Mouse (Mus musculus): ENCODE measurements at regions not wholly inside any gene's neighbourhood (a gene's known extent, or its start where the extent isn't known, plus 50 kb on each side); places are given as distances from the start of the nearest gene placed in this dataset.

DNA sequence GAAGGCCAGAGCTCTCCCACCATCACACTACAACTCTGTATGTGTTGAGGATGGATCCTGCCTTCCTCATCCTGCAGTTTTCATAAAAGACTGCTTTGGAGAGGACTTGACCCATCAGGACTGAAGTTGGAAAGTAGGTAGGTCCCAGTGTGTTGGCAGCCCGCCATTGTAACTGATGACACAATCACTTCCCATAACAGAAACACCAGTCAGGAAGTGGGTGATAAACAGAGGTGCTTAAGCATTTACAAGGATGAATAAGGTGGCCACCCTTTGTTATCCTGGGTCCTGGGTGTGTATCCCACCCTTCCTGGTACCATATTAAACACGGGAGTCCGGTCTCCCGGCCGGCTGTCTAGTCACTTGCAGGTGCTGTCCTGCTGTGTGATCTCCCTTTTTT lies 118.3 kb downstream of the Snx10 start:
- ATAC-seq (ENCODE audit: low FRiP score) = no peak
- Histone ChIP-seq H3K36me3 (no peaks in the 10 kb centered on the region), H3K9me3 (replicated peaks) (no peaks in the 10 kb centered on the region), H3K4me3 (replicated peaks) (no peak overlapping the region), H3K9ac (replicated peaks) (no peak overlapping the region), H3K27me3 (replicated peaks) (no peaks in the 10 kb centered on the region), H3K27ac (replicated peaks) (no peak overlapping the region), H3K4me1 (no peaks in the 10 kb centered on the region), H3K4me2 (no peak overlapping the region)
- WGBS = 87% methylated on average over 5 of the region's 5 CpGs

DNA sequence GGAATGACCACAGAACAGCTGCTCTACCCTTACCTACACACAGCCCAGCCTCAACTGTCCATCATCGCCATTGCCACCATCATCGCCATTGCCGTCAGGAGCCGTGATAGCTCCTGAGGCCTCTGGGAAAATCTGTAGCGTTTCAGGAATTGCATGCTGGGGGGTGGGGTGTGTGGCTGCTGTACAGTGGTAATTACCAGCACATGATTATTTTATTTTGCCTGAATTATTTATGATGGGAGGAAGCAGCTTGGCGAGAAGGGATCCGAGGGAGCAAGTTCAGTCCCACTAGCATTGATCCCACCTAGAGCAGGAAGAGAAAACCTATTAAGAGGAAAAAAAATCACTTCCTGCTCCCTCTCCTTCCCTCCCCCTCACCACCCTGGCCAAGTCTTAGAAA lies 125.1 kb downstream of the Snx10 start:
- ATAC-seq (ENCODE audit: low FRiP score) = no peak
- Histone ChIP-seq H3K4me3 (replicated peaks) (no peak overlapping the region), H3K9ac (replicated peaks) (no peak overlapping the region), H3K27me3 (replicated peaks) (no peaks in the 10 kb centered on the region), H3K36me3 (no peaks in the 10 kb centered on the region), H3K9me3 (replicated peaks) (no peaks in the 10 kb centered on the region), H3K27ac (replicated peaks) (no peak overlapping the region), H3K4me2 (no peak overlapping the region), H3K4me1 (0 out of 2 replicates have a peak, but pooled peaks cover 9% of the 10 kb centered on the region)
- WGBS = 50% methylated on average over 7 of the region's 7 CpGs

DNA sequence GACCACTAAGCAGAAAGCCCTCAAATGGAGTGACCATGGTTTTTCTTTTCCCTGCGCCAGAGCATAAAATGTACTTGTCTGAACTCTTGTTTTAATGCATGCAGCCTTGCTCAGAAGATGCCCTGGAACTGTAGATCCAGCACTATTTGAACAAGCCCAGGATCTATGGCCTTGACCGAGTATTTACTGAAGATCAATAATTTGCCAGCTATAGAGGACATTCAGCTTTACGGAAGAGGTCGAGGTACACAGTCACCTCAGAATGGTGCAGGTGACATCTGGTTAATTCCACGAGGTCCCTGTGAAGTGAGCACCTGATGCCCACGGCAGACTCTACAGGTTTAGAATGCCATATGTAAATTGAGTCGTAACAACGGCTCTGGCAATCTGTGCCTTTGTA lies 130.1 kb downstream of the Snx10 start:
- no peak overlapping the region for H3K27ac ChIP-seq (replicated peaks)
- no peak for ATAC-seq (ENCODE audit: low FRiP score)
- WGBS = 81% methylated on average over 8 of the region's 8 CpGs
- no peak overlapping the region for H3K9ac ChIP-seq (replicated peaks)
- H3K4me2 ChIP-seq = no peak overlapping the region
- H3K27me3 ChIP-seq (replicated peaks) = no peaks in the 10 kb centered on the region
- H3K4me1 ChIP-seq = peaks cover 30% of the 10 kb centered on the region
- no peaks in the 10 kb centered on the region for H3K9me3 ChIP-seq (replicated peaks)
- H3K4me3 ChIP-seq (replicated peaks) = no peak overlapping the region
- no peaks in the 10 kb centered on the region for H3K36me3 ChIP-seq

DNA sequence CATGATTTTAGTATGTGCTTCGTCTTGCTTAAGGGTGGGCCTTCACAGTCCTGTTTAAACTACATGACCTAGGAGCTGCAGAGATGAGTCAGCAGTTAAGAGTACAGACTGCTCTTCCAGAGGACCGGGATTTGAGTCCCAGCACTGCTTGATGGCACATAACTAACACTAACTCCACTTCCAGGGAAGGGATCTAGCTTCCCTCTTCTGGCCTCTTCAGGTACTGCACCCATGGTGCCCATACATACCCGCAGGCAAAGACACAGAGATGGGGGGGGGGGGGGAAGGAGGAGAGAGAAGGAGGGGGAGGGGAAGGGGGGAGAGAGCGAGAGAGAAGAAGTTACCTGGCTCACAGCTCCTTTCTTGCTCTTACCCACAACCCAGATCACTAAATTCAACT lies 131.3 kb downstream of the Snx10 start:
- no peaks in the 10 kb centered on the region for H3K9me3 ChIP-seq (replicated peaks)
- H3K9ac ChIP-seq (replicated peaks) = no peak overlapping the region
- H3K4me1 ChIP-seq = peaks cover 23% of the 10 kb centered on the region
- H3K36me3 ChIP-seq = no peaks in the 10 kb centered on the region
- no peak overlapping the region for H3K4me2 ChIP-seq
- H3K27ac ChIP-seq (replicated peaks) = no peak overlapping the region
- no peak for ATAC-seq (ENCODE audit: low FRiP score)
- H3K4me3 ChIP-seq (replicated peaks) = no peak overlapping the region
- H3K27me3 ChIP-seq (replicated peaks) = no peaks in the 10 kb centered on the region
- 93% methylated on average over 4 of the region's 4 CpGs for WGBS

DNA sequence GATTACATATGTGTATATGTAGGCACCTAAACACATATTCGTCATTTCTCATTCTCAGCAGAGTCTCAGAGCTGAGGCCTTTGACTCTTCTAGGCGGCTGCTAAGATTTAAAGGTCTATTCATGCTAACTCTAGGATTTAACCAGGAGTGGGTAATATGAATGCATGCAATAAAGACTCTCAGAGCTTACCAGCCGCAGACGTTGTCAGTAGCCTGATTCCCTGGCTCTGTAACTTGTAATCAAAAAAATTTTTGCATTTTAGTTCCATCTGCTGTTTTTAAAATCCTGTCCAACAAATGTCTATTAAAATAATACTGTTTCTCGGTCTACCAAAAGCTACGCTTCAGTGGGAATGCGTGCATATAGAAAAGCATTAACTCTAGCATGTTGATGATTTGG lies 132.4 kb downstream of the Snx10 start:
- Histone ChIP-seq H3K4me2 (no peak overlapping the region), H3K27ac (replicated peaks) (0 out of 2 replicates have a peak overlapping the region, but pooled peaks have one; percentile 15), H3K36me3 (no peaks in the 10 kb centered on the region), H3K9me3 (replicated peaks) (no peaks in the 10 kb centered on the region), H3K4me3 (replicated peaks) (no peak overlapping the region), H3K9ac (replicated peaks) (no peak overlapping the region), H3K4me1 (peaks cover 23% of the 10 kb centered on the region), H3K27me3 (replicated peaks) (no peaks in the 10 kb centered on the region)
- WGBS = 49% methylated on average over 7 of the region's 7 CpGs
- ATAC-seq (ENCODE audit: low FRiP score) = no peak

DNA sequence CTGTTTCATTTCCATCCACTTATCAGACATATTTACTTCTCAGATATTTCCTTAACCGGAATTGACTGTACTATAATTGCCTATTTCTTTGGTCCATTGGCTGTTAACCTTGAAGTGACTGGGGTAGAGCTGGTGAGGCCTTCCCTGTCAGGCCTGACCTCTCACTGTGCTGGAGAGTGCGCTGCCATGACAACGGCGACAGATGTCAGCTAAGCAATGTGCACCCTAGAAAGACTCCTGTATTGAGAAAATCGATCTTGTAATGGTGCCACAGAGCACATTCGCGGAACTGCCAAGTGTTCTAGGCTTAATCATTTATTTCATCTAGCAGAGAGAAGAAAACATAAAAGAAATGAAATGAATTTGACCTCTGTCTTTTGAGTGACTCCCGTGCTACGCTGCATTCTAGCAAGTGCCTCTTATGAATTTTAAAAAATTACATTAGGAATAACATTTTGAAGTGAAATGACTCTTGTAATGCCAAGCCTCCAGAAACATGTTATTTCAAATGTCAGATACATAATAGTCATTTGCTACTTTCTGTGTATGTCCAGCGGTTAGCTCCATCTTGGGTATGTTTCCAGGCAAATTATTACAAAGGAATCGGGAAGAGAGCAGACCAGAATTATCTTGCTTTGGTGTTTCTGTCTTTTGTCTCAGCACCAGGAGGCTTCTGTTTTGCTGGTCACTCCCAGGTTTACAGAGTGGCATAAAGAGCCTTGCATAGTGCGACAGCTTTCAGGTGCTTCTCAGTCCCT lies 133.4 kb downstream of the Snx10 start:
- Histone ChIP-seq H3K4me3 (replicated peaks) (no peak overlapping the region), H3K4me2 (no peak overlapping the region), H3K9me3 (replicated peaks) (no peaks in the 10 kb centered on the region), H3K27ac (replicated peaks) (peak overlapping the region; percentile 11; the same call in 1 of the 2 replicates), H3K27me3 (replicated peaks) (no peaks in the 10 kb centered on the region), H3K36me3 (no peaks in the 10 kb centered on the region), H3K4me1 (peaks cover 23% of the 10 kb centered on the region), H3K9ac (replicated peaks) (no peak overlapping the region)
- ATAC-seq (ENCODE audit: low FRiP score) = peak; percentile 53; the same call in 1 of the 2 replicates
- WGBS = 26% methylated on average over 12 of the region's 12 CpGs

DNA sequence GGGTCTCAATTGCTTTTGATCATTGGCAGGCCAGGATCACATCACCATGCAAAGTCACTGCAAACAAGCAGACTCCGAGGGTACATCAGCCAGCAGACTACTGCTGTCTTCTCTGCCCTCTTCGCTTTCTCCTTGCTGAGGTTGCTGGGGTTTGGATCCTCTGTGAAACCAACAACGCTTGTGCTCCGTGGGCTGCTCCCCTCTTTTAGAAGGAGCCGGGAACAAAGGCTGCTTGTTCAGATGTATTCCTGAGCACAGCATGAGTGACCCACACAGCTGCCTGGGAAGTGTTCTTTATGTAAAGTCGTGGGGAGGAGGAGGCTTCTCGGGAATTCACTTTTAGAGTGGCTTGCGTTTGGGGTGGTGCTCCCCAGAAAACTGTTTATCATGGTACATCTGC lies 134.7 kb downstream of the Snx10 start:
- peaks cover 23% of the 10 kb centered on the region for H3K4me1 ChIP-seq
- 10% methylated on average over 8 of the region's 8 CpGs for WGBS
- H3K36me3 ChIP-seq = no peaks in the 10 kb centered on the region
- H3K4me3 ChIP-seq (replicated peaks) = no peak overlapping the region
- H3K4me2 ChIP-seq = no peak overlapping the region
- no peaks in the 10 kb centered on the region for H3K9me3 ChIP-seq (replicated peaks)
- H3K27ac ChIP-seq (replicated peaks) = no peak overlapping the region
- H3K9ac ChIP-seq (replicated peaks) = no peak overlapping the region
- no peaks in the 10 kb centered on the region for H3K27me3 ChIP-seq (replicated peaks)
- ATAC-seq (ENCODE audit: low FRiP score) = no peak

DNA sequence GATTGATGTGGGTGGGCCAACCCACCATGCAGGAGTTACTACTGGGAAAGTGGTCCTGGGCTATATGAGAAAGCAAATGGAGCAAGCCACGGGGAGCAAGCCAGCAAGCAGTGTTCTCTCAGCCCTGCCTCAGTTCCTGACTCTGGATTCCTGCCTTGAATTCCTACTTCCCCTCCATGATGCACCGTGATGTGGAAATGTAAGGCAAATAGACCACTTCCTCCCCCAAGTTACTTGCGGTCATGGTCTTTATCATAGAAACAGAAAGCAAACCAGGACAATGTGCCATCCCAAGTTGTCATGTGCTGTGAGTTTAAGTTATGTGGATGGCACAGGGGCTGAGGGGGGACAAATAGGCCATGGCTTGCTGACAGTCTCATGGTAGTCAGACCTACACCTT lies 139.5 kb downstream of the Snx10 start:
- peaks cover 4% of the 10 kb centered on the region for H3K4me1 ChIP-seq
- no peaks in the 10 kb centered on the region for H3K36me3 ChIP-seq
- no peaks in the 10 kb centered on the region for H3K9me3 ChIP-seq (replicated peaks)
- H3K4me3 ChIP-seq (replicated peaks) = no peak overlapping the region
- no peaks in the 10 kb centered on the region for H3K27me3 ChIP-seq (replicated peaks)
- no peak overlapping the region for H3K4me2 ChIP-seq
- 92% methylated on average over 3 of the region's 3 CpGs for WGBS
- H3K27ac ChIP-seq (replicated peaks) = no peak overlapping the region
- ATAC-seq (ENCODE audit: low FRiP score) = no peak
- no peak overlapping the region for H3K9ac ChIP-seq (replicated peaks)

DNA sequence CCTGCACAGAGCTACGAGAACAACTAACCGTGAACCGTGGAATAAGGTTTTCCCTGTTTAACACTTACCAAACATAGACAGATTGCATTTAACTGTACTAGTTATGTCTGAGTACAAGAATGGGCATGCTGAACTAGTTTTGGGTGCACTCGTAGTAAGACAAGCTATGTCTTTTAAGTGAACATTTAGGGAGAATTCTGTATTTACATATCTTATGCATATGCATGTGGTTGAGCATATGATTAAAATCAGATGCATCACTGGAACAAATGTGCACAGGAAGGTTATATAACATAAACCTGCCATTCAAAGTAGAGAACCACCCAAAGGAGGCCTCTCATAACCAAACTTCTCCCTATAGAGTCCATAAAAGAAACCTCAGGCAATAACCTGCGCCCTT lies 140.3 kb downstream of the Snx10 start:
- Histone ChIP-seq H3K36me3 (no peaks in the 10 kb centered on the region), H3K9ac (replicated peaks) (no peak overlapping the region), H3K27ac (replicated peaks) (no peak overlapping the region), H3K9me3 (replicated peaks) (no peaks in the 10 kb centered on the region), H3K4me1 (no peaks in the 10 kb centered on the region), H3K4me3 (replicated peaks) (no peak overlapping the region), H3K4me2 (no peak overlapping the region), H3K27me3 (replicated peaks) (no peaks in the 10 kb centered on the region)
- 95% methylated on average over 5 of the region's 5 CpGs for WGBS
- ATAC-seq (ENCODE audit: low FRiP score) = no peak

DNA sequence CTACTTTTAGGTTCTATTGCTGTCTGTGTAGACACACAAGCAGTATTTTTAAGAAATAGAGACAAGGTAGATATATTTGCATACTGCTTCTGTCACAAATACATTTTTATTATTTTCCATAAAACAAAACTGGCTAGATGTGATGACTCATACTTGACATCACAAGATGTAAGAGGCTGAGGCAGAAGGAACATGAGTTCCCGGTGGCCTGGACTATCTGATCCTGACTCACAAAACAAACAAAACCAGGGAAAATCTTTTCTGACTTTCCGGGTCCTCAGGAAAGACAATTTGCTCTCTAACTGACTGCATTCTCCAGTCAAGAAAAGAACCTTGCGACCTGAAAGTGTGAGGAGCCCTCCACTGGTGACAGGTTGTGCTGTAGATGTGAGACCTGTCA lies 143.3 kb downstream of the Snx10 start:
- no peak overlapping the region for H3K4me3 ChIP-seq (replicated peaks)
- no peak overlapping the region for H3K9ac ChIP-seq (replicated peaks)
- H3K9me3 ChIP-seq (replicated peaks) = no peaks in the 10 kb centered on the region
- no peaks in the 10 kb centered on the region for H3K27me3 ChIP-seq (replicated peaks)
- no peak overlapping the region for H3K4me2 ChIP-seq
- no peak overlapping the region for H3K27ac ChIP-seq (replicated peaks)
- no peaks in the 10 kb centered on the region for H3K36me3 ChIP-seq
- 87% methylated on average over 3 of the region's 3 CpGs for WGBS
- no peaks in the 10 kb centered on the region for H3K4me1 ChIP-seq
- no peak for ATAC-seq (ENCODE audit: low FRiP score)

DNA sequence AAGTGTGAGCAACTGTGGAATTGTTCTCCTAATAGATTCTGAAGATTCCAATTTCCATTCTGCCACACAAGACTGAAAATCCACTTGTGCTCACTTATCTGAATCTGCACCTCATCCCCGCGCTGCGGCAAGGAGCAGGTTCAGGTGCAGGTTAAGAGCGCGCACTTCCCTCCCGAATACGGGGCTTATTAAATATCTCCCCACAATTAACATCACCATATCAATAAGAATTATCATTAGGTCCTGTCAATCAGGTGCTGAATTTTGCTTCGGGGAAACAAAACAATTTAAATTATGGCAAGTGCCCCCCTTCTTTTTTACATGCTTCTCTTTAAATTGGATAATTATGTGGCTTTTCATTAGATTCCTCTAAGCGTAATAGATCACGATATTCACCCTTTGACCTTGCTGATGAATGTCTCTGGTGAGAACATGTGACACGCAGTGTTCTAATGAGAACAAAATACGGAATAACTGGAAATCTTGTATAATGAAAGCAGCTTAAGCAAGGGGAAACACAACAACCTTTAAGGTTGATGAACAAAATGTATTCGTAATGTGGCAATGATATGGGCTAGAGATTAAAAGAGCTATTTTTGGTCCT lies 151.7 kb downstream of the Snx10 start:
- H3K27ac ChIP-seq (replicated peaks) = no peak overlapping the region
- ATAC-seq (ENCODE audit: low FRiP score) = no peak
- H3K36me3 ChIP-seq = no peaks in the 10 kb centered on the region
- H3K9ac ChIP-seq (replicated peaks) = no peak overlapping the region
- H3K4me3 ChIP-seq (replicated peaks) = no peak overlapping the region
- H3K9me3 ChIP-seq (replicated peaks) = no peaks in the 10 kb centered on the region
- H3K4me1 ChIP-seq = 0 out of 2 replicates have a peak, but pooled peaks cover 14% of the 10 kb centered on the region
- H3K4me2 ChIP-seq = no peak overlapping the region
- H3K27me3 ChIP-seq (replicated peaks) = no peaks in the 10 kb centered on the region
- 37% methylated on average over 13 of the region's 13 CpGs for WGBS

DNA sequence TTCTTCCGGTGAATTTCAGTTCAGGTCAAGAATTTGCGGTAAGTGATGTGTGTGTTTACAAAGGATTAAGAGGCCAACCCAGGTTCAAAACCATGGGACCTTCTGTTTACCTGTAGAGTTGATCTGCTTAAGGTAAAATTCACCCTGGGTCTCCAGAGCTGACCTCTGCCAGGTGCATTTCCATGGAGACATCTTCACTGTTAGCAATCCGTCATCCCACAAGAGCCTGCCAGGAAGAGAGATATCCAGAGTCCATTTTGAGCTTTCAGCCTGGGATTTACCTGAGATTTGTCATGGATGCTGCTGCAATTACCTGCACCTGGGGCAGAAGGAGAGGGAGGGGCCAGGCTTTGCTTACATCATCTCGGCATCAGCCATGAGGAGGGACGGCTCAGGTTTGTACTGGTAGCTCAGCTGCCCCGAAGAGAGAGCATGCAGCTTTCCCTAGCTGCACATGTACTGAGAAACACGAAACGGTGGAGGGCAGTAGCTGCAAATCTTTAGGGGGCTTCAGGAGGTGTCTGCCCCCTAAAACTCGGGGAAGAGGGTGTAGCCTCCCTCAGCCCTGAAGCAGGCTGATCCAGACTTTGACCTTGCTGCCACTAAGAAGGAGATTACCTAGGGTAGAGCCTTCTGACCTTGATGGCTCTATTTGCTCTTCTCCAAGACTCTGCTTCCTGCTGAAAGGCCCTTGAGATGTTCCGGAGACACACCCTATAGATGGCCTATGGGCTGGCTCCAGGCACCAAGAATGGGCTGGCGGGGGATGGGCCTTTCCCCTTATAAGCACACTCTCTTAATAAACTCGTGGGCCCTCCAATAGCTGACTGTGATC lies 153.7 kb downstream of the Snx10 start:
- H3K4me2 ChIP-seq = no peak overlapping the region
- H3K9me3 ChIP-seq (replicated peaks) = no peaks in the 10 kb centered on the region
- no peak overlapping the region for H3K4me3 ChIP-seq (replicated peaks)
- 0 out of 2 replicates have a peak, but pooled peaks cover 14% of the 10 kb centered on the region for H3K4me1 ChIP-seq
- ATAC-seq (ENCODE audit: low FRiP score) = no peak
- H3K27me3 ChIP-seq (replicated peaks) = no peaks in the 10 kb centered on the region
- 83% methylated on average over 12 of the region's 12 CpGs for WGBS
- H3K9ac ChIP-seq (replicated peaks) = no peak overlapping the region
- no peak overlapping the region for H3K27ac ChIP-seq (replicated peaks)
- H3K36me3 ChIP-seq = no peaks in the 10 kb centered on the region

Data from neural tube, embryonic 15.5 days (tissue).